Mouse (Mus musculus): ENCODE results near the gene Amt. TPM values are rescaled to one million over a fixed set of nuclear protein-coding genes. Genes with fewer than 3 reads are reported as not detected.
"Not testable (repeated sequence)": the region's sequence is repeated elsewhere in the genome, so short reads cannot be mapped to it uniquely, and the experiment has no call there.

Amt gene
- total RNA-seq (2021): 1 to 10 TPM in 1 of 2 experiments, under 1 TPM in 1; 0.83 to 1.0 TPM
- long read RNA-seq, experiment 1: 0 reads
- long read RNA-seq, experiment 2: 0 reads

GRCm38 (mm10) chr9:108296453-108297355 lies at the start of gene Amt:
Gene Amt (plus strand): TSS chr9:108296853.
- DNase-seq (ENCODE audit: low spot score): no peak

- DNase-seq (ENCODE audit: low spot score): no peak
Measured at GRCm38 (mm10) chr9:108248957-108249356, 47.7 kb upstream of the Amt start.

DNA sequence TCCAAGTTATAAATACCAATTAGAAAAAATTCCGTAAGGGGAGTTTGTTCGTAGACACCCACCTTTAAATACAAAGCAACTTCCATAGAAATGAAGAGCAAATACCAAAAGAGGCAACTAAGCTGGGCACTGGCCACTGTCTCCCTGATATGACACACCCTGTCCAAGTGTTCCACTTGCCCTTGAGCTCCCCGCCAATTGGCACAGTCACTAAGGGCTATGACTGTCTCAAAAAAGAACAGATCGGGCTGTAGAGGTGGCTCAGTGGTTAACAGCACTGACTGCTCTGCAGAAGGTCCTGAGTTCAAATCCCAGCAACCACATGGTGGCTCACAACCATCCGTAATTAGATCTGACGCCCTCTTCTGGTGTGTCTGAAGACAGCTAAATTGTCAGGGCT lies 44.8 kb upstream of the Amt start:
- peak; percentile 70 for DNase-seq (ENCODE audit: low spot score)

DNA sequence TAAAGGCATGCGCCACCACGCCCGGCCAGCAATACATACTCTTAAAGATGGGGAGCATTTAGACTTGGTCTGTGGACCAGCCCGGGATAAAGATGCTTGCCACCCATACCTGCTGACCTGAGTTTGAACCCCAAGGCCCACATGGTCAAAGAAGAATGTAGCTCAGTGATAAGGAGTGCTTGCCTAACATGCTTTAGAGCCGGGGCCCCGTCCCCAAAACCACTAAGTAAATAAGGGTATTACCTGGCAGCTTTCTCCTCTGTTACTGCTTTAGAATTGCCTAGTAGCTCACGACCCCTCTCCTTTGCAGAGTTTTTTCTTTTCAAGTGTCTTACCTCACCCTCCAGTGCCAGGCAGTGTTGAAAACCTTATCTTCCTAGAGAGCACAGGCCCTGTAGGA lies 43.9 kb upstream of the Amt start:
- DNase-seq (ENCODE audit: low spot score): no peak

GRCm38 (mm10) chr9:108260526-108260925 lies 36.1 kb upstream of the Amt start:
- no peak for DNase-seq (ENCODE audit: low spot score)

- DNase-seq (ENCODE audit: low spot score): peak; percentile 74
Measured at GRCm38 (mm10) chr9:108261865-108262264, 34.8 kb upstream of the Amt start.

- peak; percentile 75 for DNase-seq (ENCODE audit: low spot score)
Measured at GRCm38 (mm10) chr9:108262494-108263049, 34.1 kb upstream of the Amt start.

DNA sequence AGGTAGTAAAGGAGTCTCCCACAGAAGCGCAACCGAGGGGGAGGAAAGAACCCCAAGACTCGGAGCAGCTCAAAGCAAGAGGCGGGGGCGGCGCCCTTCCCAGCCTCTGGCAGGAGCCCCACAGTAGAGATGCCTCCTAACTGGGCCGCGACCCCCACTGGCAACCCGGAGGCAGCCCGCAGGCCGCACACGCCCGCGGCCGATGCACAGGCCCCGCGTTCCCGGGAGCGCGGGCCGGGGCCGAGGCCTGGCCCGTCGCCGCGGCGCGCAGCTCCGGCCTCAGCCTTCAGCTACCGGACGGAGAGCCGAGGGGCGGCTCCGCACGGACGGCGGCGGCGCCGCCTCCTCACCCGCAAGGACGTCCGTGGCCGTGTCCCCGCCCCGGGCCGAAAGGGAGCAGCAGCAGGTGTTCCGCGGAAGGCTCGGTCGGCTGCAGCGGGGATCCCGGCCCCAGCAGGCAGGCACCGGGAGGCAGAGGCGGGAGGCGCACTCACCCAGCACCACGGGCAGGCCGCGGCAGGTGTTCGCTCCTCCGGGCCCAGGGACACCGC lies 33.4 kb upstream of the Amt start:
- peak; percentile 35 for DNase-seq (ENCODE audit: low spot score)

DNA sequence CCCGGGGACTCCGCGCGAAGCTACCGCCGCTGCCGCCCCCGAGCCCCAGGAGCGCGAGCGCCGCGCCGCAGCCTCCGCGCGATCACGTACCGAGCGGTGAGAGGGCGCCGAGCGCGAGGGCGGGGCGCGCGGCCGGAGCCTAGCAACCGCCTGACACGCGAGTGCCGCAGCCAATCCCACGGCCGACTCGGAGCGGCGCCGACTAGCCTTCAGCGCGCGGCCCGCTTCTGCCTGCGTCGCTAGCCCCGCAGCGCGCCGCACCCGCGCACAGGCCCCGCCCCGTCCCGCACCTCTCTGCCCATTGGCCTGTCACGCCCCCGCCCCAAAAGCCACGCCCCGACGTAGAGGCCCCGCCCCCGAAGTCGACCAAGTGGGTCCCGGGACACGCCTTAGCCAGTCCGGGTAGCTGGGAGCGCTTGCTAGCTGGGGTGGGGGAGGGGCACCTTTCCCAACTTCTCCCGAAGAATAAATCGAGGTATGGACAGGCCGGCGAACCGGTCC lies 32.9 kb upstream of the Amt start, which contains the start of gene Dag1:
Gene Dag1, minus strand, starts transcription at position 269 of the 501 bp plus-strand sequence.
- DNase-seq (ENCODE audit: low spot score): peak; percentile 99

GRCm38 (mm10) chr9:108264191-108264921 lies 32.3 kb upstream of the Amt start:
- peak; percentile 57 for DNase-seq (ENCODE audit: low spot score)

DNA sequence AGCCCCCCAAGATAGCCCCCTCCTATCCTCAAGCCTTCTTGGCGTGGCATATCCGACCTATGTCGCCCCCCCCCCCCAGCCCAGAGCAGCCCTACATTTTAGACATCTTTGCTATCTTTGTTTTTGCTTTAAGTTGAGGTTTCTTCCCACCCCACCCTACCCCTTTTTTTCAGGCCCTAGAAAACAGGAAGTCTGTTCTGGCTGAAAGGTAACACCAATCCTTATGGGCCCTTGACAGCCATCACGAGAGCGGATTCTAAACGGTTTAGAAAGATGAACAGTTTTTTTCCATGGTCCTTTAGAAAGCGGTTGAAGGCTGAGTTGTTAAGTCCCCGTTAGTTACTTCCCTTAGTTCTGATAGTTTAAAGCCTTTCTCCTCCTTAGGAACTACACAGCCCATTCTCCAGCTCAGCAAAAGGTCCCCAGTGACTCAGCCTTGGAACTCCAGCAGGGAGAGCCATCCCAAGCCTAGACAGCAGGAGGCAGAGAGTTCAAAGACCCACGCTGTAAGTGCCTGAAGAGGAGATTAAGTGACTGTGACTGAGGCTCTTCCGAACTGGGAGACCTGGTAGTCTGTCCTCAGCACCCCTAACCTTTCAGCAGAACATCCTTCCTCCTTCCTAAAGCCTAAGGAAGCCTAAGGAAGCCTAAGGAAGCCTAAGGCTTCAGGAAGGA lies 30.3 kb upstream of the Amt start:
- no peak for DNase-seq (ENCODE audit: low spot score)

DNA sequence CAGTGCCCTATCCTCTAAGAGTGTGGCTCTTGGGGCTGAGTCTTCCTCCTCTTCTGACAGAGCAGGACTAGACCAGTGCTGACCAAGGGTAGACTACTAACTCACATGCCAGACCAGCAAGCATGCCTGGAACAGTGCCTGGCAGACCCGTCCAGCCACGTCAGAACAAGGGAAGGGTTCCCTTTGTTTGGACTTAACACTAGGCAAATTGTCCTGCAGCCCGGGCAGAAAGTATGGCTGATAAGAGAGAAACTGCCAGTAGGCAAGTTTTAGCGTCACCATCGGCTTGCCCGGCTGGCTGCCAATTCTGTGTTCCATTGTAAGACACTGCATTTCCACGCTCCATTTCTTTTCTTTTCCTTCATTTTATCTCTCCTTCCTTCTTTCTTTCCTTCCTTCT lies 29.0 kb upstream of the Amt start:
- DNase-seq (ENCODE audit: low spot score): no peak

GRCm38 (mm10) chr9:108268701-108269100 lies 28.0 kb upstream of the Amt start:
- DNase-seq (ENCODE audit: low spot score): not testable (repeated sequence)

GRCm38 (mm10) chr9:108271941-108272340 lies 24.7 kb upstream of the Amt start:
- no peak for DNase-seq (ENCODE audit: low spot score)

DNA sequence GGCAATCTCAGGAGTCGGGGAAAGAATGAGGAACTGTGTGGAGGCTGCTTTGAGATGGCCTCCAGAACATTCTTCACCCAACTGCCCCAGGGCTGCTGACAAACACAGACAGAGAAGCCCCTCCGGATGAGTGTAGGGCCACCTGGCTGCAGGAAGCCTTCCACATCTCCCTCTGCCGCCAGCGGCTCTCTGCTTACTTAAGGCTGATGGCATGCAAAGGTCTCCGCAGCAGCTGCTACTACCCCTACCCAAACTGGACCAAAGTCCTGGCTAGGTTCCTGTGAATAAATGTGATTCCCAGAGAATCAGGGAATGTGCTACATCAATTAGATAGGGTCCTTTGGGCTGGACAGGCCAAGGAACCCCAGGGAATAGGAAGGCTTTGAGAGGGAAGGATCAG lies 24.0 kb upstream of the Amt start:
- no peak for DNase-seq (ENCODE audit: low spot score)

DNA sequence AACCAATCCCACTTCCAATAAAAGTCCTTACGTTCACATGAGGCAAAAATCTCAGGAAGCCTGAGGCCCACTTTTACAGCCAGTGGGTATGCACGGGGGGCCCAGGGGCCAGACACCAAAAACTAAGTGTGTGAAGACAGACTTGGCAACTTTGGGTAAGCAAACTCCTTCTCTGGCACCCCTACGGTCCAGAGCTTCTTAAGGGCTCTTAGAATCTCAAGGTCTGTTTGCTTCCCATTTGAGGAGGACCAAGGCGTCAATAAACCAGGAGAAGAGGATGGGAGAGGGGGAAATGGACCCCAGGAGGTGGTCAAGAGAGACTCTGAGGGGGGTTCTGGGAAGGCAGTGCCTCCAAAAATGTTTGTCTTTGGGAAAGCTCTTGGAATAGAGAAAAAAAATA lies 23.2 kb upstream of the Amt start:
- no peak for DNase-seq (ENCODE audit: low spot score)

DNA sequence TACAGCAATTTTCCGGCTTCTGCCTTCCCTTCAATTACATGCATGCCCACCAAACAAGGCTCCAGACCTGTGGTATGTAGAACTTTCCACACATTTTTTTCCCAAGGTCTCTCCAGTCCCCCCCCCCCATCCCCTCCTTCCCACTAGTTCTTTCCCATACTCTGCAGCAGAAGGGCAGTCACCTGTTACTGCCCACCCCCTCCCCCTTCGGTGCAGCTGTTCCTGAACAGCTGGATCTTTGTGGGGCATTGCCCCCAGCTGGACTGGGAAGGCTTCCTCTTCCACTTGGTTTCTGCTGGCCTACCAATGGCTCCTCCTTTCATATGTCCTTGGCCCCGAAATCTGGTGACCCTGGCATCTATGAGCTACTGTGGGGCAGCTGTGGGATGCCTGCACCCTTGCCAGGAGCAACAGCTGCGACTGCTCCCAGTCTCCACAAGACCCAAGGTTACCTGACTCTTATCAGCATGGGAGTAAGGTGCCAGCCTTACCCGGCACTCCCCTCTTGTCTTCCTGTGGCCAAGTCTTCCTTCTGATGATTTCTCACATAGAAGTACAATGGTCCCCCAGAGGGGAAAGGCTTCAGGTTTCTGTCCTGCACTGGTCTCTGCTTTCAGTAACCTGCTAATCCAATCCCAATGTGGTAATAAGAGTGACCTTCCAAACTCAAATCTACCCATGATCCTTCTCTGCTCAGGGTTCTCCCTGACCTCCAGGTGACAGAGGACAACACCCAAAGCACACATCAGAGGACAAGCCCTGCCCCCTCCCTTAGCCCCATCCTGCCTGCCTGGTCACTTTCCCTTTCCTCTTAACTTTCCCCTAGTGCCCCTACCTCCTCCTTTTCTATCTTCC lies 21.9 kb upstream of the Amt start:
- peak; percentile 26 for DNase-seq (ENCODE audit: low spot score)

DNA sequence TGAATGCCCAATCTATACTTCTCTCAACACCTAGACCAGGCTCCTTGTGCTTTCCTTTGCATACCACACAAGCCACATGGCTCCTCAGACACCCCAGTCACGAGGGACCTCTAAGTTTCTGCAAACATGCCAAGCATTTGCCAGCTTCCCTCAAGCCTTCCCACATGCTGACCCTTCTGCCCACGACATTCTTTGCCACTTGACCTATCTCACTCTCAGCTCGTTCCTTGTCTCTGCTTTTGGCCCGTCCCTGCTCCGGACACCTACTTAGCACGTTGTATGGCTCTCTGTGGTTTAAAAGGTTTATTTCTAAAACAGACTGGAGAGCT lies 21.4 kb upstream of the Amt start:
- no peak for DNase-seq (ENCODE audit: low spot score)

GRCm38 (mm10) chr9:108278697-108279450 lies 17.8 kb upstream of the Amt start:
- peak; percentile 50 for DNase-seq (ENCODE audit: low spot score)
